Comparison of ENCODE assay signal across 14 mouse cellular contexts in the genomic region with DNA sequence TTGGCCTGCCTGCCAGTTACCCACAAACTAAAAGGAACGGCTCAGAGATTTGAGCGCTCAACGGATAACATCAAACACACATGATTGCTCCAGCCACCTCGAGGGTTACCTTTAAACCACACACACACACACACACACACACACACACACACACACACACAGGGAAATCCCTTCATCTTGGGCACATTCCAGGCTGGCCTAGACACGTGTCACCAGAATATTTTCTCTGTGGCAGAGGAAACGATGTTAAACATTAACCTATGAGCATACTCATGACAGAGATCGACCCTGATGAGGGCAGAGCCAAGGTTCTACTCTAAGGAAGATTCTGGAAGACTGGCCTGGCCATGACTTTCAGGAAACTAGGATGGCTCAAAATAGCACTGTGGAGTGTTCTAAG. TPM values are rescaled to one million over a fixed set of nuclear protein-coding genes. Genes with fewer than 3 reads are reported as not detected.
A peak's percentile ranks its signal among the peaks of the same experiment; 100 is the strongest.
DNase-seq lines count a peak whose midpoint lies in the region; ATAC-seq and TF ChIP-seq lines count a peak whose summit lies in the region.
"Had no signal": no experiment of that assay in that cellular context is flagged by ENCODE, and none has a peak within 500 bp of the region (broad histone marks: within the 10 kb centered on the region; RNA-seq: fewer than 3 reads in every experiment).

No protein-coding gene starts in this region.

- no peak for TF ChIP-seq CTCF in midbrain, postnatal 0 days (IDR thresholded peaks at IDR 0.05)
- TF ChIP-seq CTCF in liver, postnatal 0 days (IDR thresholded peaks at IDR 0.05; ENCODE audit: low read depth) = no peak
- no peak for TF ChIP-seq CTCF in stomach, postnatal 0 days (IDR thresholded peaks at IDR 0.05; ENCODE audit: low read depth)

- H3K4me1 ChIP-seq in midbrain, embryonic 16.5 days (ENCODE audit: control insufficient read depth, insufficient read depth, low read length) = no peaks in the 10 kb centered on the region
- 0 out of 2 replicates have a peak, but pooled peaks cover 4% of the 10 kb centered on the region for H3K4me1 ChIP-seq in midbrain, postnatal 0 days (ENCODE audit: insufficient read depth, low read length)
- peaks cover 39% of the 10 kb centered on the region for H3K4me1 ChIP-seq in kidney, embryonic 15.5 days
- 0 out of 2 replicates have a peak, but pooled peaks cover 3% of the 10 kb centered on the region for H3K4me1 ChIP-seq in liver, postnatal 0 days (ENCODE audit: insufficient read depth)
- H3K4me1 ChIP-seq in stomach, postnatal 0 days (replicated peaks; ENCODE audit: control insufficient read depth, insufficient read depth) = 0 out of 2 replicates have a peak, but pooled peaks cover 8% of the 10 kb centered on the region
- H3K4me1 ChIP-seq in hindbrain, embryonic 16.5 days (ENCODE audit: control insufficient read depth, insufficient read depth, low read depth, low read length) = no peaks in the 10 kb centered on the region

- 0 out of 2 replicates have a peak, but pooled peaks cover 3% of the 10 kb centered on the region for H3K36me3 ChIP-seq in midbrain, embryonic 16.5 days (ENCODE audit: control insufficient read depth, insufficient read depth, low read length)
- H3K36me3 ChIP-seq in midbrain, postnatal 0 days (ENCODE audit: insufficient read depth, low read length) = peaks cover 7% of the 10 kb centered on the region; the same call in 1 of the 2 replicates
- 0 out of 2 replicates have a peak, but pooled peaks cover 3% of the 10 kb centered on the region for H3K36me3 ChIP-seq in kidney, embryonic 15.5 days
- no peaks in the 10 kb centered on the region for H3K36me3 ChIP-seq in liver, postnatal 0 days (replicated peaks; ENCODE audit: insufficient read depth, low read length)
- H3K36me3 ChIP-seq in stomach, postnatal 0 days (ENCODE audit: control insufficient read depth, insufficient read depth, low read length) = no peaks in the 10 kb centered on the region
- H3K36me3 ChIP-seq in hindbrain, embryonic 16.5 days (ENCODE audit: control insufficient read depth, insufficient read depth, low read length) = peaks cover 4% of the 10 kb centered on the region; the same call in 1 of the 2 replicates
- H3K36me3 ChIP-seq: heart, embryonic 12.5 days; limb, embryonic 10.5 days had no signal

- H3K9ac ChIP-seq in midbrain, embryonic 16.5 days (ENCODE audit: low read depth, low read length) = no peak overlapping the region
- H3K9ac ChIP-seq in midbrain, postnatal 0 days (replicated peaks; ENCODE audit: low read length, poor library complexity, severe bottlenecking) = no peak overlapping the region
- H3K9ac ChIP-seq in kidney, embryonic 15.5 days = no peak overlapping the region
- no peak overlapping the region for H3K9ac ChIP-seq in liver, postnatal 0 days (replicated peaks)
- H3K9ac ChIP-seq in stomach, postnatal 0 days (ENCODE audit: low read length) = no peak overlapping the region
- no peak overlapping the region for H3K9ac ChIP-seq in hindbrain, embryonic 16.5 days (ENCODE audit: low read depth, low read length)
- H3K9ac ChIP-seq: heart, embryonic 12.5 days had no signal

- no peak overlapping the region for H3K4me2 ChIP-seq in midbrain, embryonic 16.5 days (ENCODE audit: low read length)
- no peak overlapping the region for H3K4me2 ChIP-seq in midbrain, postnatal 0 days (ENCODE audit: low read depth, low read length, poor library complexity, severe bottlenecking)
- H3K4me2 ChIP-seq in kidney, embryonic 15.5 days = no peak overlapping the region
- H3K4me2 ChIP-seq in liver, postnatal 0 days (ENCODE audit: low read depth, low read length) = no peak overlapping the region
- H3K4me2 ChIP-seq in stomach, postnatal 0 days (replicated peaks; ENCODE audit: low read depth) = no peak overlapping the region
- H3K4me2 ChIP-seq in hindbrain, embryonic 16.5 days (ENCODE audit: low read length) = no peak overlapping the region
- H3K4me2 ChIP-seq: heart, embryonic 12.5 days had no signal

- WGBS in midbrain, embryonic 16.5 days = 74% methylated on average over 7 of the region's 7 CpGs
- 69% methylated on average over 7 of the region's 7 CpGs for WGBS in midbrain, postnatal 0 days
- WGBS in kidney, embryonic 15.5 days = 68% methylated on average over 7 of the region's 7 CpGs
- WGBS in liver, postnatal 0 days (ENCODE audit: insufficient replicate concordance) = 56% methylated on average over 7 of the region's 7 CpGs
- WGBS in stomach, postnatal 0 days = 44% methylated on average over 7 of the region's 7 CpGs
- WGBS in hindbrain, embryonic 16.5 days = 86% methylated on average over 7 of the region's 7 CpGs

- H3K4me3 ChIP-seq in midbrain, embryonic 16.5 days (ENCODE audit: low read depth, low read length) = no peak overlapping the region
- no peak overlapping the region for H3K4me3 ChIP-seq in midbrain, postnatal 0 days (ENCODE audit: low read depth, low read length)
- H3K4me3 ChIP-seq in kidney, embryonic 15.5 days (replicated peaks) = no peak overlapping the region
- H3K4me3 ChIP-seq in liver, postnatal 0 days (ENCODE audit: low read depth, low read length) = no peak overlapping the region
- H3K4me3 ChIP-seq in stomach, postnatal 0 days (ENCODE audit: low read depth, low read length) = no peak overlapping the region
- no peak overlapping the region for H3K4me3 ChIP-seq in hindbrain, embryonic 16.5 days (ENCODE audit: low read length)
- H3K4me3 ChIP-seq: heart, embryonic 12.5 days; limb, embryonic 10.5 days had no signal

- no peak for TF ChIP-seq EP300 in liver, postnatal 0 days (IDR thresholded peaks at IDR 0.05; ENCODE audit: low read depth)
- TF ChIP-seq EP300 in stomach, postnatal 0 days (optimal IDR thresholded peaks at IDR 0.05) = no peak

- no peaks in the 10 kb centered on the region for H3K9me3 ChIP-seq in midbrain, embryonic 16.5 days (replicated peaks; ENCODE audit: control insufficient read depth, low read length, poor library complexity, severe bottlenecking)
- no peaks in the 10 kb centered on the region for H3K9me3 ChIP-seq in midbrain, postnatal 0 days (ENCODE audit: low read length)
- no peaks in the 10 kb centered on the region for H3K9me3 ChIP-seq in kidney, embryonic 15.5 days (replicated peaks)
- H3K9me3 ChIP-seq in liver, postnatal 0 days (ENCODE audit: low read length) = no peaks in the 10 kb centered on the region
- H3K9me3 ChIP-seq in stomach, postnatal 0 days (ENCODE audit: control insufficient read depth, low read length) = no peaks in the 10 kb centered on the region
- no peaks in the 10 kb centered on the region for H3K9me3 ChIP-seq in hindbrain, embryonic 16.5 days (ENCODE audit: control insufficient read depth, low read length)
- H3K9me3 ChIP-seq: heart, embryonic 12.5 days; limb, embryonic 10.5 days had no signal

- no peak for DNase-seq in midbrain, postnatal 0 days (ENCODE audit: low spot score)
- DNase-seq in liver, postnatal 0 days = peak; percentile 68
- DNase-seq in stomach, postnatal 0 days (ENCODE audit: low spot score) = peak; percentile 55
- no peak for DNase-seq in spleen, postnatal 36 days (ENCODE audit: low spot score in 2 of 2)
- no peak for DNase-seq in right cerebral cortex, postnatal 36 days (ENCODE audit: low spot score in 2 of 2)
- DNase-seq: adrenal gland, postnatal 25 days; gastrocnemius, postnatal 10 days had no signal

- no peaks in the 10 kb centered on the region for H3K27me3 ChIP-seq in midbrain, embryonic 16.5 days (ENCODE audit: control insufficient read depth, insufficient read depth, low read depth, low read length)
- H3K27me3 ChIP-seq in midbrain, postnatal 0 days (ENCODE audit: insufficient read depth, low read length) = no peaks in the 10 kb centered on the region
- H3K27me3 ChIP-seq in kidney, embryonic 15.5 days = no peaks in the 10 kb centered on the region
- no peaks in the 10 kb centered on the region for H3K27me3 ChIP-seq in liver, postnatal 0 days (ENCODE audit: insufficient read depth, low read length)
- H3K27me3 ChIP-seq in stomach, postnatal 0 days (ENCODE audit: control insufficient read depth, insufficient read depth, low read length) = no peaks in the 10 kb centered on the region
- H3K27me3 ChIP-seq in hindbrain, embryonic 16.5 days (replicated peaks; ENCODE audit: control insufficient read depth, insufficient read depth, low read length) = no peaks in the 10 kb centered on the region
- H3K27me3 ChIP-seq: heart, embryonic 12.5 days had no signal

- no peak overlapping the region for H3K27ac ChIP-seq in midbrain, embryonic 16.5 days (ENCODE audit: low read length)
- no peak overlapping the region for H3K27ac ChIP-seq in midbrain, postnatal 0 days (ENCODE audit: low read depth, low read length)
- H3K27ac ChIP-seq in kidney, embryonic 15.5 days = no peak overlapping the region
- H3K27ac ChIP-seq in liver, postnatal 0 days (ENCODE audit: low read depth) = no peak overlapping the region
- H3K27ac ChIP-seq in stomach, postnatal 0 days (replicated peaks) = no peak overlapping the region
- H3K27ac ChIP-seq in hindbrain, embryonic 16.5 days (ENCODE audit: low read depth, low read length) = no peak overlapping the region
- H3K27ac ChIP-seq: limb, embryonic 10.5 days had no signal

- ATAC-seq in midbrain, embryonic 16.5 days = peak; percentile 18; the same call in 1 of the 2 replicates
- ATAC-seq in midbrain, postnatal 0 days (ENCODE audit: low FRiP score) = no peak
- peak; percentile 68 for ATAC-seq in kidney, embryonic 15.5 days (replicated peaks; ENCODE audit: low FRiP score)
- ATAC-seq in liver, postnatal 0 days = peak; percentile 92
- peak; percentile 28; the same call in 1 of the 2 replicates for ATAC-seq in stomach, postnatal 0 days (ENCODE audit: low FRiP score, low TSS enrichment)
- no peak for ATAC-seq in hindbrain, embryonic 16.5 days
- ATAC-seq: forebrain, embryonic 16.5 days had no signal

RNA-seq across cellular contexts. Expression of a gene that starts 29.2 kb away (rescaled TPM):
- 4.3 and 5.6 TPM in 2 replicates for polyA plus RNA-seq in midbrain, embryonic 16.5 days (2015; fragmentation: Nextera tagmentation; extraction: Ambion mirVana)
- 24.0 and 25.2 TPM in 2 replicates for total RNA-seq in midbrain, postnatal 0 days (2014; rRNA removed)
- polyA plus RNA-seq in midbrain, postnatal 0 days (2015; fragmentation: Nextera tagmentation; extraction: Ambion mirVana) = 8.5 and 9.8 TPM in 2 replicates
- 3.5 and 4.6 TPM in 2 replicates for polyA plus RNA-seq in kidney, embryonic 15.5 days (2015; fragmentation: Nextera tagmentation; extraction: Ambion mirVana)
- polyA plus RNA-seq in liver, postnatal 0 days (2015; fragmentation: Nextera tagmentation; extraction: Ambion mirVana) = 0.18 and 0.26 TPM in 2 replicates
- polyA plus RNA-seq in stomach, postnatal 0 days (2015; fragmentation: Nextera tagmentation; extraction: Ambion mirVana) = 4.8 and 5.5 TPM in 2 replicates
- polyA plus RNA-seq in hindbrain, embryonic 16.5 days (2015; fragmentation: Nextera tagmentation; extraction: Ambion mirVana) = 5.1 and 5.9 TPM in 2 replicates
- total RNA-seq: common myeloid progenitor, adult 5-6 weeks had no signal

Comparison
In these comparisons a context has a peak if more than half of its experiments do, and no peak if none do; other contexts are left out.
1. ATAC-seq: peak in midbrain, embryonic 16.5 days (single experiment), kidney, embryonic 15.5 days (single experiment), liver, postnatal 0 days (single experiment) and stomach, postnatal 0 days (single experiment); none in midbrain, postnatal 0 days (single experiment) and hindbrain, embryonic 16.5 days (single experiment).
2. DNase-seq: peak in liver, postnatal 0 days (single experiment) and stomach, postnatal 0 days (single experiment); none in midbrain, postnatal 0 days (single experiment), spleen, postnatal 36 days (0 of 2) and right cerebral cortex, postnatal 36 days (0 of 2).